Mouse (Mus musculus) liver, embryonic 16.5 days (tissue): ENCODE results near the gene Pex5. TPM values are rescaled to one million over a fixed set of nuclear protein-coding genes. Genes with fewer than 3 reads are reported as not detected.

Experiments used
- ATAC-seq: fragments of 200-750 bp; cut with Nextera tagmentation; 2 replicates; pipeline ENCODE4 v1.8.0; 2017; ENCODE audit warnings: low read depth, mild to moderate bottlenecking, moderate number of reproducible peaks, moderate library complexity
- H3K27ac ChIP-seq: fragments of 300-500 bp; sonication (generic); 2 replicates; pipeline ENCODE4 v1.5.1; 2014; ENCODE audit warnings: mild to moderate bottlenecking, low read length
- H3K27me3 ChIP-seq: fragments of 300-500 bp; sonication (generic); 2 replicates; pipeline ENCODE4 v1.6.1; 2014; ENCODE audit warnings: low read depth, low read length, mixed read lengths; ENCODE audit not compliant: control insufficient read depth, insufficient read depth
- H3K36me3 ChIP-seq: fragments of 300-500 bp; sonication (generic); 2 replicates; pipeline ENCODE4 v1.6.1; 2014; ENCODE audit warnings: mild to moderate bottlenecking; ENCODE audit not compliant: control insufficient read depth, insufficient read depth
- H3K4me1 ChIP-seq: fragments of 300-500 bp; sonication (generic); 2 replicates; pipeline ENCODE4 v1.6.1; 2014; ENCODE audit warnings: low read depth, low read length, mixed read lengths; ENCODE audit not compliant: control insufficient read depth
- H3K4me2 ChIP-seq: fragments of 300-500 bp; sonication (generic); 2 replicates; pipeline ENCODE4 v1.6.1; 2014; ENCODE audit warnings: low read depth, low read length, mixed read lengths
- H3K4me3 ChIP-seq: fragments of 300-500 bp; sonication (generic); 2 replicates; pipeline ENCODE4 v1.5.1; 2014; ENCODE audit warnings: low read depth, mild to moderate bottlenecking, low read length
- H3K9ac ChIP-seq: fragments of 300-500 bp; sonication (generic); 2 replicates; pipeline ENCODE4 v1.6.1; 2014; ENCODE audit warnings: low read depth, low read length
- H3K9me3 ChIP-seq: fragments of 300-500 bp; sonication (generic); replicated peaks from 2 replicates; pipeline ENCODE4 v1.6.1; 2016; ENCODE audit warnings: low read length; ENCODE audit not compliant: control insufficient read depth
- WGBS: fragments of 180-500 bp; shearing (Covaris S2); extraction: QIAGEN DNeasy Blood & Tissue Kit; methylation state at CpG from one replicate; pipeline ENCODE4 v1.1.7; 2014; ENCODE audit not compliant: insufficient replicate concordance; 5-methylcytosine and 5-hydroxymethylcytosine counted together
- polyA plus RNA-seq: library from polyadenylated mRNA; unstranded; fragments of >200 nt; fragmentation: Nextera tagmentation; extraction: Ambion mirVana; gene quantifications from 2 replicates; pipeline ENCODE4 v1.2.1, GENCODE M21; 2015

Pex5 gene
- polyA plus RNA-seq, 1 experiment from 2014 or later: 28.2 TPM

- H3K27ac ChIP-seq: no peak overlapping the region
- no peak overlapping the region for H3K4me2 ChIP-seq
- 22% methylated on average over 2 of the region's 2 CpGs for WGBS
- H3K9me3 ChIP-seq: no peaks in the 10 kb centered on the region
- ATAC-seq: no peak
- H3K36me3 ChIP-seq: no peaks in the 10 kb centered on the region
- no peak overlapping the region for H3K9ac ChIP-seq
- H3K27me3 ChIP-seq: no peaks in the 10 kb centered on the region
- no peak overlapping the region for H3K4me3 ChIP-seq
- no peaks in the 10 kb centered on the region for H3K4me1 ChIP-seq
These were observed 61.6 kb downstream of the Pex5 start for GRCm38 (mm10) chr6:124353246-124353645.

Other genes with a start within 250 kb of the Pex5 start
- not detected in 2 replicates for gene Vmn2r27, start 183.2 kb downstream of the Pex5 start, polyA plus RNA-seq
- 0.36 and 0.50 TPM in 2 replicates for gene Cd163, start 110.4 kb downstream of the Pex5 start, polyA plus RNA-seq
- 4.9 and 5.1 TPM in 2 replicates for gene Clstn3, start 49.7 kb upstream of the Pex5 start, polyA plus RNA-seq
- 14.1 and 15.8 TPM in 2 replicates for gene C1rl, start 78.0 kb upstream of the Pex5 start, polyA plus RNA-seq
- 26.7 and 30.1 TPM in 2 replicates for gene C1ra, start 97.3 kb upstream of the Pex5 start, polyA plus RNA-seq
- gene C1s1, start 127.3 kb upstream of the Pex5 start, polyA plus RNA-seq: 75.8 and 79.9 TPM in 2 replicates
- not detected in 2 replicates for gene C1rb, start 155.2 kb upstream of the Pex5 start, polyA plus RNA-seq
- 0.04 TPM in 1 of 2 replicates, not detected in the other for gene C1s2, start 221.0 kb upstream of the Pex5 start, polyA plus RNA-seq
- gene Lpcat3, start 248.0 kb upstream of the Pex5 start, polyA plus RNA-seq: 80.1 and 88.6 TPM in 2 replicates